Mouse (Mus musculus) neural tube, embryonic 12.5 days (tissue): ENCODE data around the gene Lpp. TPM values are rescaled to one million over a fixed set of nuclear protein-coding genes. Genes with fewer than 3 reads are reported as not detected.

Source experiments
- ATAC-seq: fragments of 200-750 bp; cut with Nextera tagmentation; 2 replicates; pipeline ENCODE4 v1.8.0; 2017; ENCODE audit warnings: low read depth, mild to moderate bottlenecking, moderate TSS enrichment, moderate library complexity; ENCODE audit not compliant: low FRiP score
- H3K27ac ChIP-seq: fragments of 300-500 bp; sonication (generic); 2 replicates; pipeline ENCODE4 v1.5.1; 2016
- H3K27me3 ChIP-seq: fragments of 300-500 bp; sonication (generic); replicated peaks from 2 replicates; pipeline ENCODE4 v1.6.1; 2016; ENCODE audit warnings: mild to moderate bottlenecking
- H3K36me3 ChIP-seq: fragments of 300-500 bp; sonication (generic); 2 replicates; pipeline ENCODE4 v1.6.1; 2016; ENCODE audit warnings: mild to moderate bottlenecking
- H3K4me1 ChIP-seq: fragments of 300-500 bp; sonication (generic); 2 replicates; pipeline ENCODE4 v1.6.1; 2016
- H3K4me2 ChIP-seq: fragments of 300-500 bp; sonication (generic); replicated peaks from 2 replicates; pipeline ENCODE4 v1.6.1; 2016; ENCODE audit warnings: mild to moderate bottlenecking
- H3K4me3 ChIP-seq: fragments of 300-500 bp; sonication (generic); 2 replicates; pipeline ENCODE4 v1.5.1; 2016
- H3K9ac ChIP-seq: fragments of 300-500 bp; sonication (generic); 2 replicates; pipeline ENCODE4 v1.6.1; 2016; ENCODE audit warnings: mild to moderate bottlenecking
- H3K9me3 ChIP-seq: fragments of 300-500 bp; sonication (generic); 2 replicates; pipeline ENCODE4 v1.6.1; 2016; ENCODE audit warnings: mild to moderate bottlenecking
- WGBS: fragments of 180-500 bp; shearing (Covaris S2); methylation state at CpG from one replicate; pipeline ENCODE4 v1.1.7; 2016; 5-methylcytosine and 5-hydroxymethylcytosine counted together
- polyA plus RNA-seq: library from polyadenylated mRNA; unstranded; fragments of >200 nt; fragmentation: Nextera tagmentation; extraction: Ambion mirVana; gene quantifications from 2 replicates; pipeline ENCODE4 v1.2.1, GENCODE M21; 2016

The Lpp gene
- polyA plus RNA-seq, 1 experiment from 2014 or later: 18.8 TPM

GRCm38 (mm10) chr16:24403733-24404380 lies 10.6 kb downstream of the Lpp start:
- ATAC-seq: no peak
- peaks cover 5% of the 10 kb centered on the region; the same call in 1 of the 2 replicates for H3K36me3 ChIP-seq
- H3K4me3 ChIP-seq: no peak overlapping the region
- no peak overlapping the region for H3K27ac ChIP-seq
- no peak overlapping the region for H3K9ac ChIP-seq
- peaks cover 9% of the 10 kb centered on the region; the same call in 1 of the 2 replicates for H3K9me3 ChIP-seq
- 0 out of 2 replicates have a peak, but pooled peaks cover 2% of the 10 kb centered on the region for H3K4me1 ChIP-seq
- WGBS: 92% methylated on average over 8 of the region's 8 CpGs
- no peak overlapping the region for H3K4me2 ChIP-seq
- H3K27me3 ChIP-seq: no peaks in the 10 kb centered on the region

GRCm38 (mm10) chr16:24406521-24406920 lies 13.2 kb downstream of the Lpp start:
- ATAC-seq: no peak
- Histone ChIP-seq H3K36me3 (peaks cover 5% of the 10 kb centered on the region; the same call in 1 of the 2 replicates), H3K4me3 (no peak overlapping the region), H3K4me1 (no peaks in the 10 kb centered on the region), H3K27me3 (no peaks in the 10 kb centered on the region), H3K27ac (no peak overlapping the region), H3K9me3 (peaks cover 9% of the 10 kb centered on the region; the same call in 1 of the 2 replicates), H3K9ac (no peak overlapping the region), H3K4me2 (no peak overlapping the region)
- WGBS: 92% methylated on average over 2 of the region's 2 CpGs

DNA sequence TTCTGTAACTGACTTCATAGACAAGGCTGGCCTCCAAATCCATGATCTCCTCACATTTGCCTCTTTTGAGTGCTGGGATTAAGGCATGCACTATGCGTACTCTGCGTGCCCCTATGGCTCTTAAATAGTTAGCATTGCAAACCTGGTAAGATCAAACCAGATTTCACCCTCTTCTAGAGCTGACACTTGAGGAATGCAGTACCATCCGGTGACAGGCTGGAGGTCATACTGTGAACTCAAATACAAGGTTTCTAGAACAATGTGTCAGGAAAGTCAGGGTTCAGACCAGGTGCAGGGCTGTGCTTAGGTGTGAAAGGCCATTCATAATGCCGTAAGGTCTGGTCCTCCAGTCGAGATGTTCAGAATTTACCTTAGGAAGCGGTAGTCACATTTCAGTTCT lies 18.0 kb downstream of the Lpp start:
- H3K9ac ChIP-seq: no peak overlapping the region
- ATAC-seq: no peak
- WGBS: 91% methylated on average over 6 of the region's 6 CpGs
- no peaks in the 10 kb centered on the region for H3K4me1 ChIP-seq
- H3K36me3 ChIP-seq: no peaks in the 10 kb centered on the region
- H3K27me3 ChIP-seq: no peaks in the 10 kb centered on the region
- no peak overlapping the region for H3K27ac ChIP-seq
- no peak overlapping the region for H3K4me3 ChIP-seq
- peaks cover 5% of the 10 kb centered on the region; the same call in 1 of the 2 replicates for H3K9me3 ChIP-seq
- no peak overlapping the region for H3K4me2 ChIP-seq

- Histone ChIP-seq H3K36me3 (no peaks in the 10 kb centered on the region), H3K4me1 (no peaks in the 10 kb centered on the region), H3K9ac (no peak overlapping the region), H3K27me3 (no peaks in the 10 kb centered on the region), H3K9me3 (no peaks in the 10 kb centered on the region), H3K4me3 (no peak overlapping the region), H3K27ac (no peak overlapping the region), H3K4me2 (no peak overlapping the region)
- WGBS: 85% methylated on average over 5 of the region's 5 CpGs
- ATAC-seq: no peak
Measured at GRCm38 (mm10) chr16:24412193-24412592, 18.9 kb downstream of the Lpp start.

DNA sequence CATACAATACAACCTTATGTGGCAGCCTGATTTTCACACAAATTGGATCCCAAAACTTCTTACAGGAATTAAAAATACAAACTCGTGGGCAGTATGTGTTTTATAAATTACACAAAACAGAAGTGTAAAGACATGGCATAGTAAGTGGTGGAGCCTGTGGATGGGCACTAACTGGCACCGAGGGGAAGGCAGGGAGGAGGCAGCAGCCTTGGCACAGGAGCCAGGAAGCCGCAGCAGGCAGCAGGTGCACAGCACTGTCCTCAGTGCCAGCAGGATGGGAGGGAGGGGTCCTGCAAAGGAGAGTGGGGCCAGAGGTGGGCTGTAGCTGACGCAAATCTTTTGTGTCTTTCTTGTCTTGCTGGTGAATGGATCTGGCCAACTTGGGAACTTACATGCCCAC lies 19.8 kb downstream of the Lpp start:
- ATAC-seq: no peak
- no peaks in the 10 kb centered on the region for H3K36me3 ChIP-seq
- no peaks in the 10 kb centered on the region for H3K27me3 ChIP-seq
- no peaks in the 10 kb centered on the region for H3K4me1 ChIP-seq
- H3K4me2 ChIP-seq: no peak overlapping the region
- WGBS: 83% methylated on average over 4 of the region's 4 CpGs
- no peak overlapping the region for H3K9ac ChIP-seq
- no peak overlapping the region for H3K27ac ChIP-seq
- H3K4me3 ChIP-seq: no peak overlapping the region
- H3K9me3 ChIP-seq: no peaks in the 10 kb centered on the region

DNA sequence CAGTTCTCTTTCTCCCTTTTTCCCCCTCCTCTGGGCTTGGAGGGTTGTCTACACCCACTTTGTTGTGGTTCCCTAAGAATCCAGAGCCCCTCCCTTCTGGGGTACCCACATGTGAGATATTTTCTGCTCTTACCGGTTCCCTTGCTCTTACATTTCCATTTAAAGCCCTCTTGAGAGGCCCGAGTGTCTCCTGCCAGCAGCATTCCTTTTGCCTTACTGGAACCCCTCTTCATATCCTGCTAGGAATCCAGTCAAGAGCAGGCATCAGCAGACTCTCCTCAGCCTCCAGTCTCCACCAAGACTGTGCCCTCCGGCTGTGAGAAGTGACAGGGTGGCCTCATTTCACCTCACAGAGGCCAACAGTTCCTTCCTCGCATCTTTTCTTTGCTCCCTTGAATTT lies 24.7 kb downstream of the Lpp start:
- Histone ChIP-seq H3K27ac (no peak overlapping the region), H3K9me3 (no peaks in the 10 kb centered on the region), H3K36me3 (no peaks in the 10 kb centered on the region), H3K4me3 (no peak overlapping the region), H3K4me2 (no peak overlapping the region), H3K9ac (no peak overlapping the region), H3K27me3 (no peaks in the 10 kb centered on the region), H3K4me1 (peaks cover 7% of the 10 kb centered on the region; the same call in 1 of the 2 replicates)
- no peak for ATAC-seq
- WGBS: 79% methylated on average over 4 of the region's 4 CpGs

DNA sequence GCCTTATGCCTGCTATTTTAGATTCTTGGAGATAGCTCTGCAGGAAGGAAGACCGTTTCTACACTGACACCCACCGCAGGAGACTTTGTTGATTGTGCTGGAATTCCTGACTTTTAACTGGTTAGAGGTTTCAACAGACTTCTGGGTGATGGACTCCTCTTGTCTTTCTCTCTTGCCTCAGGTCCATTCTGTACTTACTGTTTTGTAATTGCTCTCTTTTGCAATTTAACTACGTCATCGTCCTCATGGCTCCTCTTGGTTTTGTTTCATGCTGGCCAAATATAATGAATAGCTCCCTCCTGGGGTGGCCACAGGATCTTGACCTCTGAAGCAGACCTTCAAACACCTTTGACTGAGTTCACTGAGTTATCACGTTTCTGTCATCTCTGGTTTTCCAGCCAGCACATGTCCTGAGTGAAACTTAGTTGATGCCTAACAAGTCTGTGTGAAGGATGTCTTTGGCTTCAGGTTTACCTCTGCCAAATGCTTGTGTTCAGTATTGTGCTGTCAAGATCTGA lies 27.4 kb downstream of the Lpp start:
- Histone ChIP-seq H3K4me1 (peaks cover 15% of the 10 kb centered on the region; the same call in 1 of the 2 replicates), H3K27me3 (no peaks in the 10 kb centered on the region), H3K9me3 (no peaks in the 10 kb centered on the region), H3K4me3 (no peak overlapping the region), H3K27ac (no peak overlapping the region), H3K4me2 (no peak overlapping the region), H3K36me3 (no peaks in the 10 kb centered on the region), H3K9ac (no peak overlapping the region)
- WGBS: 72% methylated on average over 5 of the region's 5 CpGs
- no peak for ATAC-seq

DNA sequence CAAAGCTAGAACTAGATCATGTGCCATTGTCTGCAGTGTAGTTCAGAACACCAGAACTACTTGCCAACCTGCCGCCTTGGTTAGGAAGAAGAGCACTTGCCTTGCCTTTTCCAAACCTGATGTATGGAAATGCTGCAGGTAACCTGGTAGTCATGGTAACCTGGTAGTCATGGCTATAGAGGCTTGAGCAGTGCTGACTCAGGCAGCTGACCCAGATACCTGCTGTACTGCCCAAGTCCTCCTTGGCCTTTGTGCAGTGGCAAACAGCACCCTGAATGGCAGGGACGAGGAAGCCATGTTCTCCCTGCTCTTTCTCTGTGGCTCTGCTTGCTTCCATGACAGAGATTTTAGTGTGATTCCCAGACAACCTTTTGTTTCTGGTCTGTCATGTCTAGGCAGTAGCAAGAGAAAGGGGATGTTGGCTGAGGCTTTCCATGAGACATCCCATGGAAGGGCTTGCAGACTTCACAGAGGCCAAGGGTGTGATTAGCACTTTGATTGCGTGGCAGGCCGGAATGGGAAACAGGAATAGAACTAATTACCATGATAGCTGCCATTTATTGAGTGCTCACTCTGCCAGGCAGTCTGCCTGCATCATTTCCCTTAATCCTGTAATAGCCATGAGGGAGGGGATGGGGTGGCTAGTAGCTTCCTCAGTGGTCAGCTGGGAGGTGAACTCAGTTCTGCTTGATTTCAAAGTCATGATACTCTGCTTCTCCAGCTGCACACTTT lies 28.5 kb downstream of the Lpp start:
- no peak overlapping the region for H3K4me3 ChIP-seq
- ATAC-seq: no peak; the same call in 1 of the 2 replicates

GRCm38 (mm10) chr16:24423196-24423595 lies 29.9 kb downstream of the Lpp start:
- Histone ChIP-seq H3K36me3 (no peaks in the 10 kb centered on the region), H3K9me3 (no peaks in the 10 kb centered on the region), H3K27ac (no peak overlapping the region), H3K4me3 (no peak overlapping the region), H3K27me3 (no peaks in the 10 kb centered on the region), H3K4me2 (no peak overlapping the region), H3K9ac (no peak overlapping the region), H3K4me1 (peaks cover 15% of the 10 kb centered on the region; the same call in 1 of the 2 replicates)
- no peak for ATAC-seq
- 46% methylated on average over 4 of the region's 4 CpGs for WGBS

More for the DNA sequence above, 28.5 kb downstream of the Lpp start:
- Histone ChIP-seq H3K27ac (no peak overlapping the region), H3K36me3 (no peaks in the 10 kb centered on the region), H3K27me3 (no peaks in the 10 kb centered on the region), H3K9me3 (no peaks in the 10 kb centered on the region), H3K4me1 (peaks cover 15% of the 10 kb centered on the region; the same call in 1 of the 2 replicates), H3K9ac (no peak overlapping the region), H3K4me2 (no peak overlapping the region)
- WGBS: 73% methylated on average over 4 of the region's 4 CpGs

DNA sequence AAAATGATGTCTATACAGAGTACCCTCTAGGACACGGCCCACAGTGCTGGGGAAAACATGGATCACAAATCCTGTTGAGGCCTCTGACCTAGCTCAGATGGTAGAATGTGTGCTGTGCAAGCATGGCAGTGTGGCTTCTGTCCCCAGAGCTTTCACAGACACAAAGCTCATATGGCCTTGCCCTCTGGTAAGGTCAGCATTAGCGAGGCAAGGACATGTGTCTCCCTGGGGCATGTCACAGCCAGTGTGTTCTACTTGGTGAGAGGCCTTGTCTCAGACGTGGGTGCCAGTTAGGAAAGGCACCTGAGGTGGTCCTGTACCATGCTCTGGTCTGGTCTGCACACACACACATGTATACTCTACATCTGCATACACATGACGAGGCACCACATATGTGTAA lies 30.4 kb downstream of the Lpp start:
- Histone ChIP-seq H3K36me3 (no peaks in the 10 kb centered on the region), H3K9ac (no peak overlapping the region), H3K4me3 (no peak overlapping the region), H3K4me1 (peaks cover 15% of the 10 kb centered on the region; the same call in 1 of the 2 replicates), H3K4me2 (no peak overlapping the region), H3K9me3 (no peaks in the 10 kb centered on the region), H3K27ac (no peak overlapping the region), H3K27me3 (no peaks in the 10 kb centered on the region)
- no peak for ATAC-seq
- 78% methylated on average over 4 of the region's 4 CpGs for WGBS

DNA sequence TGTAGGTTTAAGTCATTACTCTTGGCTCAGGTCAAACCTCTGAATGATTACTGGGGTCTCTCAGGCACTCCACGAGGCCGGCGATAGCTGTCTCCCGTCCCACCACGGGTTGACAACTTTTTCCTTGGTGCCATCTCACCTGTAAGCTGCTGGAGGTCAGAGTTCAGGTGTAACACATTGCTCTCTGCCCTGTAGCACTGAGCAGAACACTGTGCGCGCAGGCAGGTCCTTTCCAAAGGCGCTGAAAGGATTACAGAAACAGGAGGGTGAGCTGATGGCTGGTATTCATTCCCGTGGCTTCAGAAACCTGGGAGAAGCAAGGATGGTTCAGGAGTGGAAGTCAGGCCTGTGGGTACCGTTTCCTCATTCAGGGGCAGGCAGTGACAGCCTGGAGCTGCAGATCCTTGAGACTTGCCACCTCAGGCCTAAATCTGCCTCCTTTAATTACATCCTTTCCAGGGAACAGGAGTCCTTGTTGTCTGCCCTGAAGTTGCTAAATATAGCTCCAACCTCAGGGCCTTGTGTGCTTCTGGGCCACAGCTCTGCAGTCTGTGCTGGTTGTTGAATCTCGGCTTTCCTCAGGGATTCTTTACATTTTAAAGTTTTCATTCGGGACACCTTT lies 31.2 kb downstream of the Lpp start:
- no peak for ATAC-seq
- Histone ChIP-seq H3K9me3 (no peaks in the 10 kb centered on the region), H3K27me3 (no peaks in the 10 kb centered on the region), H3K4me3 (no peak overlapping the region), H3K9ac (no peak overlapping the region), H3K4me1 (peaks cover 15% of the 10 kb centered on the region; the same call in 1 of the 2 replicates), H3K36me3 (no peaks in the 10 kb centered on the region), H3K27ac (no peak overlapping the region), H3K4me2 (no peak overlapping the region)
- WGBS: 81% methylated on average over 12 of the region's 12 CpGs

GRCm38 (mm10) chr16:24425816-24426215 lies 32.5 kb downstream of the Lpp start:
- WGBS: 82% methylated on average over 3 of the region's 3 CpGs
- no peaks in the 10 kb centered on the region for H3K9me3 ChIP-seq

More at GRCm38 (mm10) chr16:24425816-24426215, 32.5 kb downstream of the Lpp start:
- Histone ChIP-seq H3K27me3 (no peaks in the 10 kb centered on the region), H3K36me3 (no peaks in the 10 kb centered on the region), H3K27ac (no peak overlapping the region), H3K4me1 (peaks cover 15% of the 10 kb centered on the region; the same call in 1 of the 2 replicates), H3K4me2 (no peak overlapping the region), H3K4me3 (no peak overlapping the region), H3K9ac (no peak overlapping the region)
- no peak for ATAC-seq
